ENCODE assay signal across 9 mouse cellular contexts in the genomic region with DNA sequence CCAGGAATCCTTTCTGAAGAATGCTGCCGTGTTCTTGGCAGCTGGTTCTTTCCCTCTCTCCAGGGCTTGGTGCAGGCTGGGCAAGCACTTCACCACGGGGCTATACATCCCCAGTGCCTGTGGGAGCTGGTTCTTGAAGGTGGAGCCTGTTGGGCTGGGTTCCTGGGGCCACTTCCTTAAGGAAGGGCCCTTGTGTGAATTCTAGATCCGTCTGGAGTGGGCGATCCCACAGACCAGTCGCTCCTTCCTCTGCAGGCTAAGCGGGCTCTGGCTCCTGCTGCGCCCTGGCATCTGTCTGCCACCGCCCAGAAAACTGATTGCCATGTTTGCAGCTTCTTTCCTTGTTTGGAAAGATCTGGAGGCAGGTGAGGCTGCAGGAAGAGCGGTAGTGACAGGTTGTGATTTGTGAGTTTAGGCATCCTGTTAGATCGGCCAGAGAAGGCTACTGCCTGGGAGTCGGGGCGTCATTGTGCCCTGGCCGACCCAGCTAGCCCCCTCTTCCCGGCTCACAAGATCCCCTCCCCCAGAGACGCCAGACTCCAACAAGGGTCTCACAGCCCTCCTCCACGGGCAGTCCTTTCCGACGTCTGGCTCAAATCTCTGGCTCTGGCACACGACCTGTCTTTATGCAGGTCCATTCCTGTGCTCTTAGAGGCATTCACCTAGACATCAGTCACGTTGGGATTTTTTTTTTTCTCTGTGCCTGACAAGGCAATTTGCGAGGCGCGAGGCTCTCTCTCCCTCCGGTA.
DNase-seq lines count a peak whose midpoint lies in the region; ATAC-seq and TF ChIP-seq lines count a peak whose summit lies in the region.
"Had no signal": no experiment of that assay in that cellular context is flagged by ENCODE, and none has a peak within 500 bp of the region (broad histone marks: within the 10 kb centered on the region; RNA-seq: fewer than 3 reads in every experiment).

No protein-coding gene starts in this region.

- no peaks in the 10 kb centered on the region for H3K9me3 ChIP-seq in intestine, embryonic 15.5 days

- no peaks in the 10 kb centered on the region for H3K36me3 ChIP-seq in intestine, embryonic 15.5 days
- no peaks in the 10 kb centered on the region for H3K36me3 ChIP-seq in thymus, adult 2 months (ENCODE audit: control insufficient read depth, insufficient read depth, low read length)

- ATAC-seq in intestine, embryonic 15.5 days, result no peak

- peaks cover 2% of the 10 kb centered on the region; the same call in 1 of the 2 replicates for H3K27me3 ChIP-seq in cerebellum, adult 2 months (ENCODE audit: control insufficient read depth, insufficient read depth, low read length)
- H3K27me3 ChIP-seq in intestine, embryonic 15.5 days (replicated peaks), result peaks cover 42% of the 10 kb centered on the region
- H3K27me3 ChIP-seq in thymus, adult 2 months (ENCODE audit: control insufficient read depth, insufficient read depth, low read length), result peaks cover 19% of the 10 kb centered on the region

- H3K4me3 ChIP-seq in cerebellum, adult 2 months (replicated peaks; ENCODE audit: insufficient read depth, low read depth, low read length), result peak overlapping the region; percentile 25
- H3K4me3 ChIP-seq in intestine, embryonic 15.5 days (replicated peaks), result 0 out of 2 replicates have a peak overlapping the region, but pooled peaks have one; percentile 1
- peak overlapping the region; percentile 34 for H3K4me3 ChIP-seq in olfactory bulb, adult 2 months (ENCODE audit: insufficient read depth, low read depth, low read length)
- no peak overlapping the region for H3K4me3 ChIP-seq in thymus, adult 2 months (ENCODE audit: control insufficient read depth, insufficient read depth, low read length)

- H3K9ac ChIP-seq in intestine, embryonic 15.5 days, result no peak overlapping the region
- H3K9ac ChIP-seq: liver, embryonic 14.5 days had no signal

- H3K27ac ChIP-seq in cerebellum, adult 2 months (ENCODE audit: insufficient read depth, low read length), result no peak overlapping the region
- H3K27ac ChIP-seq in intestine, embryonic 15.5 days, result no peak overlapping the region
- no peak overlapping the region for H3K27ac ChIP-seq in olfactory bulb, adult 2 months (ENCODE audit: insufficient read depth, low read depth, low read length)
- H3K27ac ChIP-seq in thymus, adult 2 months (ENCODE audit: control insufficient read depth, insufficient read depth, low read length), result no peak overlapping the region
- H3K27ac ChIP-seq: liver, embryonic 14.5 days had no signal

- H3K4me1 ChIP-seq in cerebellum, adult 2 months (ENCODE audit: control insufficient read depth, insufficient read depth, low read length), result no peaks in the 10 kb centered on the region; the same call in 1 of the 2 replicates
- peaks cover 7% of the 10 kb centered on the region; the same call in 1 of the 2 replicates for H3K4me1 ChIP-seq in intestine, embryonic 15.5 days (replicated peaks)
- H3K4me1 ChIP-seq in olfactory bulb, adult 2 months (ENCODE audit: control insufficient read depth, insufficient read depth, low read length), result peaks cover 22% of the 10 kb centered on the region
- no peaks in the 10 kb centered on the region for H3K4me1 ChIP-seq in thymus, adult 2 months (replicated peaks; ENCODE audit: control insufficient read depth, insufficient read depth, low read length)

- no peak for DNase-seq in cerebellum, adult 2 months
- DNase-seq in cerebellum, postnatal 36 days, result no peak
- peak; percentile 8 to 18 for DNase-seq in lung, adult 18-20 months
- no peak for DNase-seq in lung, postnatal 36 days
- no peak for DNase-seq in layer of hippocampus, adult 8-10 months (ENCODE audit: low spot score in 2 of 2)
- no peak for DNase-seq in thymus, adult 2 months

- WGBS in cerebellum, adult 2 months, result 3% methylated on average over 24 of the region's 24 CpGs
- 2% methylated on average over 24 of the region's 24 CpGs for WGBS in intestine, embryonic 15.5 days
- 14% methylated on average over 24 of the region's 24 CpGs for WGBS in olfactory bulb, adult 2 months
- WGBS in thymus, adult 2 months, result 13% methylated on average over 24 of the region's 24 CpGs

- peak overlapping the region; percentile 51 for H3K4me2 ChIP-seq in intestine, embryonic 15.5 days (replicated peaks)

- TF ChIP-seq CTCF in cerebellum, adult 2 months (IDR thresholded peaks at IDR 0.05; ENCODE audit: borderline replicate concordance, insufficient read depth, low read depth, low read length), result no peak
- no peak for TF ChIP-seq CTCF in olfactory bulb, adult 2 months (IDR thresholded peaks at IDR 0.05; ENCODE audit: insufficient read depth, low read depth, low read length)
- no peak for TF ChIP-seq CTCF in thymus, adult 2 months (IDR thresholded peaks at IDR 0.05; ENCODE audit: borderline replicate concordance, control insufficient read depth, extremely low read depth, insufficient read depth, low read length, poor library complexity)

- no peak for TF ChIP-seq POLR2A in cerebellum, adult 2 months (IDR thresholded peaks at IDR 0.05; ENCODE audit: borderline replicate concordance, insufficient read depth, low read length)
- TF ChIP-seq POLR2A in olfactory bulb, adult 2 months (IDR thresholded peaks at IDR 0.05; ENCODE audit: insufficient read depth, low read depth, low read length), result no peak
- TF ChIP-seq POLR2A in thymus, adult 2 months (IDR thresholded peaks at IDR 0.05; ENCODE audit: control insufficient read depth, extremely low read depth, insufficient read depth, low read length, poor library complexity), result no peak

Comparison
In these comparisons a context has a peak if more than half of its experiments do, and no peak if none do; other contexts are left out.
1. DNase-seq: peak in lung, adult 18-20 months (2 of 2); none in cerebellum, adult 2 months (0 of 2), cerebellum, postnatal 36 days (0 of 2), lung, postnatal 36 days (single experiment), layer of hippocampus, adult 8-10 months (0 of 2) and thymus, adult 2 months (single experiment).